Mouse (Mus musculus) limb, embryonic 15.5 days (tissue): Measurements from ENCODE around the gene Hoxa10. TPM values are rescaled to one million over a fixed set of nuclear protein-coding genes. Genes with fewer than 3 reads are reported as not detected.

ENCODE experiments used
- ATAC-seq: fragments of 200-750 bp; cut with Nextera tagmentation; 2 replicates; pipeline ENCODE4 v1.8.0; 2017; ENCODE audit warnings: low read depth, moderate TSS enrichment; ENCODE audit not compliant: insufficient number of reproducible peaks, low FRiP score, low TSS enrichment
- H3K27ac ChIP-seq: fragments of 300-500 bp; sonication (generic); 2 replicates; pipeline ENCODE4 v1.5.1; 2015; ENCODE audit warnings: moderate library complexity, mild to moderate bottlenecking, inconsistent platforms
- H3K27me3 ChIP-seq: fragments of 300-500 bp; sonication (generic); 2 replicates; pipeline ENCODE4 v1.6.1; 2015; ENCODE audit warnings: inconsistent platforms
- H3K36me3 ChIP-seq: fragments of 300-500 bp; sonication (generic); 2 replicates; pipeline ENCODE4 v1.6.1; 2015; ENCODE audit warnings: inconsistent platforms
- H3K4me1 ChIP-seq: fragments of 300-500 bp; sonication (generic); 2 replicates; pipeline ENCODE4 v1.6.1; 2015; ENCODE audit warnings: inconsistent platforms
- H3K4me2 ChIP-seq: fragments of 300-500 bp; sonication (generic); 2 replicates; pipeline ENCODE4 v1.6.1; 2015; ENCODE audit warnings: mild to moderate bottlenecking, inconsistent platforms
- H3K4me3 ChIP-seq: fragments of 300-500 bp; sonication (generic); 2 replicates; pipeline ENCODE4 v1.5.1; 2015; ENCODE audit warnings: mild to moderate bottlenecking, inconsistent platforms
- H3K9ac ChIP-seq: fragments of 300-500 bp; sonication (generic); 2 replicates; pipeline ENCODE4 v1.6.1; 2015; ENCODE audit warnings: inconsistent platforms
- H3K9me3 ChIP-seq: fragments of 300-500 bp; sonication (generic); 2 replicates; pipeline ENCODE4 v1.6.1; 2016; ENCODE audit warnings: inconsistent platforms
- WGBS: fragments of 180-500 bp; shearing (Covaris S2); methylation state at CpG from one replicate; pipeline ENCODE4 v1.1.7; 2015; 5-methylcytosine and 5-hydroxymethylcytosine counted together
- polyA plus RNA-seq: library from polyadenylated mRNA; unstranded; fragments of >200 nt; fragmentation: Nextera tagmentation; extraction: Ambion mirVana; gene quantifications from 2 replicates; pipeline ENCODE4 v1.2.1, GENCODE M21; 2015

Hoxa10 gene
- polyA plus RNA-seq, 1 experiment from 2014 or later: 108 TPM

DNA sequence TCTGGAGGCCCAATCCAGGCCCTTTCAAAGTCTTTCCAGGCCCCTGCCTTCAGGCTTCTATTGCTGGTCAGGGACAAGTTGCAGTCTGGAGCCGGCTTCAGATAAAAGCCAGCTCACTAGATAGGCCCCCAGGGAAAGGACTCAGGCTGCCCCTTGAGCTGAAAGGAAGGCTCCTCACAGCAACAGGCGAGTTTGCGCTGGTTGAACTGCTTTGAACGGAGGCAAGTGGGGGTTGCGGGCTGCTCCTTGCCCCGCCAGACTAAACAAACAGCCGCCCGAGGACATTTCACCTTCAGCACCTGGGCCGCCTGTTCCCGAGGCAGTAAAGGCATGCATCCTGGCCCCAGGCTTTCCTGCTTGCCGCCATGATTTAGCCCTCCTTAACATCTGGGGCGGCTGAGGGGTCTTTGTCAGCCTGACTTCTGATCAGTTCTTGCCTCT lies 3.0 kb upstream of the Hoxa10 start:
- H3K27ac ChIP-seq: peak overlapping the region; percentile 96

DNA sequence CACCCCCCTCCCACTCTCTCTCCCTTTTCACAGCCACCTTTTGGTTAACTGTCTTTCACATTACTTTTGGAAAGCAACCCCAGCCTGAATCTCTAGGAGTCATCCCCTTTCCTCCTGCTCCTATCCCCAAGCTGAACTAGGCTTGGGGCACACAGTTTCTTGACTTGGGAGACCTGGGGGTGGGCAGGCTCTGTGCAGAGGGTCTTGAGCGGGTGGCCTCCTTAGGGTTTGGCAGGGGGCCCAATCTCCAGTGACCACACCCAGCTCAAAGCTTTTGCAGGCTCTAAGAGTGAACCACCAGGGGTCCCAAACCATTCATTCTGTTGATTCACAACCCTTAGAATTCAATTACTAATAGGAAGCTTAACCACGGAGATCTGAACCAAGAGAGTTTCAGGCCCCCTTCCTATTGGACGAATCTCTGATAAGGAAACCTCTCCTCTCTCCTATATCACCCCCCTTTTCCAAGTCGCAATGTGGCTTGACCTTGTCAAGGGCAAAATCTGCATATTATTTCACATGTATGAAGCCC lies 2.2 kb upstream of the Hoxa10 start:
- no peak overlapping the region for H3K9ac ChIP-seq
- WGBS: 23% methylated on average over 4 of the region's 4 CpGs
- H3K4me3 ChIP-seq: peak overlapping the region; percentile 64
- no peaks in the 10 kb centered on the region for H3K36me3 ChIP-seq
- no peak for ATAC-seq
- H3K9me3 ChIP-seq: no peaks in the 10 kb centered on the region
- H3K4me2 ChIP-seq: peak overlapping the region; percentile 60
- peaks cover 17% of the 10 kb centered on the region; the same call in 1 of the 2 replicates for H3K27me3 ChIP-seq
- H3K27ac ChIP-seq: peak overlapping the region; percentile 96
- H3K4me1 ChIP-seq: peaks cover 32% of the 10 kb centered on the region

More for the DNA sequence above, 3.0 kb upstream of the Hoxa10 start:
- Histone ChIP-seq H3K4me3 (peak overlapping the region; percentile 64), H3K27me3 (peaks cover 23% of the 10 kb centered on the region; the same call in 1 of the 2 replicates), H3K9me3 (no peaks in the 10 kb centered on the region), H3K36me3 (no peaks in the 10 kb centered on the region), H3K9ac (peak overlapping the region; percentile 89), H3K4me1 (peaks cover 32% of the 10 kb centered on the region), H3K4me2 (peak overlapping the region; percentile 60)
- ATAC-seq: no peak
- WGBS: 6% methylated on average over 12 of the region's 12 CpGs

DNA sequence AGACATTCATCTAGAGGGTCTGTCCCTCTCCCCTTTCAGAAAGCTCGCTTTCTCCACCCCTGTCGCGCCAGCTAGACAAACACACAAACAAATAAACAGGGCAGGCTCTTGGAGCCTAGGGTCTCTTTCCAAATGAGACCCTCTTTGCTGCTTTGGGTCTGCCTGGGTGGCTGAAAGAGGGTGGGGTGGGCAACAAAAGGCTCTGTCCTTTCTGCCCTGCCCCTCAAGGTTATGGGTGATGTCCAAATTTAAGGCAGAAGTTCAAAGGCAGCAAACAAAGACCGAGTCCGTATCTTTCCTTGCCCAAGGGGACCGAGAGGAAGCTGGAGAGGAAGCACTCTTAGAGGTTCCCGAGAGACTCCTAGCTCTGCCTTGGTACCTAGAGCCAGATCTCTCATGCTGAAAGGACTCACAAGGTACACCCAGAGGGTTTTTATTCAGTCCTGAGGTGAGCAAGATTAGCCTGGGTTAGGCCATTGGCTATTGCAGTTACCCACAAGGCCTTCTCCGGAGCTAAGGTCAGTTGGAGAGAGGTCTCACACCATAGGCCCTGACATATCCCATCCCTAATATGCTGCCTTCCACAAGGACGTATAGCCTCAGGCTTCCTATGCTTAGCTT lies 457 bp upstream of the Hoxa10 start:
- peak overlapping the region; percentile 50 for H3K4me2 ChIP-seq
- H3K9me3 ChIP-seq: no peaks in the 10 kb centered on the region
- H3K36me3 ChIP-seq: no peaks in the 10 kb centered on the region
- H3K9ac ChIP-seq: peak overlapping the region; percentile 85; the same call in 1 of the 2 replicates
- H3K4me1 ChIP-seq: peaks cover 45% of the 10 kb centered on the region
- peak overlapping the region; percentile 59 for H3K4me3 ChIP-seq
- peak overlapping the region; percentile 97 for H3K27ac ChIP-seq
- no peak for ATAC-seq
- peaks cover 17% of the 10 kb centered on the region; the same call in 1 of the 2 replicates for H3K27me3 ChIP-seq
- WGBS: 23% methylated on average over 9 of the region's 9 CpGs

DNA sequence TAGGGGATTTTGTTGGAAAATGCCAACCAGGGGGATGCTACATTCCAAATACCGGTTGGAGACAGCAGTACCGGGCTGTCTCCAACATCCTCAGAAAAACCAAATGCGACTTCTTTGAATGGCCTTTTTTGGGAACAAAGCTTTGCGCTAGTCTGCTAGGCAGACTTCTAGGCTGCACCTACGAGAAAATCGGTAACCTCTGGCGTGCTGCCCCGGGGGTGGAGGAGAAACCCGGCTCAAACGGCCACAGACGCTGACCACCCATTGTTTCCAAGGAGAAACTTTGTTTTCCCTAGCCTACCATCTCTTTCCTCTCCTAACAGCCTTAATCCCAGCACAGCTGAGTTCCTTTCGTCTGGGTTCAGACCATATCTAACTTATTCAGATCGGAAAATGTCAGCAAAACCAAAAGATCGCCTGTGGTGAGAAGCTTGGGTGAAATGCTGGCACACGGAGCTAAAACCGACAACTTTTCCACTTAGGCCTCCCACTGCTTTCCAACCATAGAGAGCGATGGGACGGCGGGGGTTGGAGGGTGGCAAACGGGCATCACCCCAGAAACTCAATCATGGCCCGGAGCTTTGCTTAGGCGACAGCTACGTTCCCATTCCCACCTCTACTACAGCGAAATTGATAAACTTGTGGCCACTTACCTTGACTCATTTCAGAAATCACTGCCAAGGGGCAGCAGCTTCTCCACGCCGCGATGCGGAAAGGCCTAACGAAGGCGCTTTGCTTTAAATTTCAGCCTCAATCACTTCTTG lies 847 bp downstream of the Hoxa10 start:
- peak overlapping the region; percentile 97 for H3K27ac ChIP-seq
- no peaks in the 10 kb centered on the region for H3K9me3 ChIP-seq
- H3K4me2 ChIP-seq: peak overlapping the region; percentile 50
- peak overlapping the region; percentile 59 for H3K4me3 ChIP-seq
- peak overlapping the region; percentile 85 for H3K9ac ChIP-seq
- no peaks in the 10 kb centered on the region for H3K36me3 ChIP-seq
- no peak for ATAC-seq
- H3K27me3 ChIP-seq: peaks cover 17% of the 10 kb centered on the region; the same call in 1 of the 2 replicates
- peaks cover 58% of the 10 kb centered on the region for H3K4me1 ChIP-seq
- 1% methylated on average over 30 of the region's 30 CpGs for WGBS

DNA sequence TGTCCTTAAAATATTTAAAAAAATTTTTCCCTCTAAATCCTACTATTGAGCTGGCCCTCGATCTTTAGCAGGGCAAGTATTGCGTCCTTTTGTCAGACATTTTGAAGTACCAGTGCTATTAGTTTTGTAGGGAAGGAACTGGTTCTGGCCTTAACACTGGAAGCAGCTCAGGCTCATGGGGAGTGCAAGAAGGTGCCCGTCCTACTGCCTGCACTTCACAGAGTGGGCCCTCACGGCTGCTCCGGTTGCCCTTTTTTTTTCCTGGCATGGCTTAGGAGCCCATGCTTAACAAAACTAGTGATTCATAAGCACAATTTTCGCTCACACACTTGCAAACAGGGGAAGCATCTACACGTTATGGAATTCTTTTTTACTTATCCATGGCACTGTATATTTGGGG lies 1.7 kb downstream of the Hoxa10 start:
- ATAC-seq: no peak
- Histone ChIP-seq H3K9ac (peak overlapping the region; percentile 37; the same call in 1 of the 2 replicates), H3K27me3 (peaks cover 17% of the 10 kb centered on the region; the same call in 1 of the 2 replicates), H3K4me1 (peaks cover 59% of the 10 kb centered on the region), H3K27ac (peak overlapping the region; percentile 62), H3K4me2 (peak overlapping the region; percentile 67), H3K4me3 (peak overlapping the region; percentile 59), H3K9me3 (no peaks in the 10 kb centered on the region), H3K36me3 (no peaks in the 10 kb centered on the region)
- 7% methylated on average over 7 of the region's 7 CpGs for WGBS

DNA sequence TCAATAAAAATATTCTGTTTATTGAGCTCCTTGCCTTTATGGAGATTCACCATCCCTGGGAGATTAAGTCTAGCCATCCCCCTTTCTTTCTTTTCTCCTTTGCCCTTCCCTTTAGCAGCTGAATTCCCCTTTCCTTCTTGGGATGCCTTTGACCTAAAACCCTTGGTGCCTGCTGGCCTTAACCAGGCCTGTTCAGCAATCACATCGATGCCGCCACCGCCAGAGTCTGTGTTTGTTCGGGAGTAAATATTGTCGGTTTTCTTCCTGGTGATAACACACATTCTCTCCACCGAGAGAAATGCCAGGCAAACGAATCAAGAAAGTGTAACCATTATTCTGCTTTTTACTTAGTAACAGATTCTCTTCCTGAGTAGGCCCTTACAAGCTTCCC lies 2.5 kb downstream of the Hoxa10 start:
- WGBS: 6% methylated on average over 7 of the region's 7 CpGs
- H3K4me3 ChIP-seq: peak overlapping the region; percentile 59
- H3K27ac ChIP-seq: peak overlapping the region; percentile 96
- peaks cover 17% of the 10 kb centered on the region; the same call in 1 of the 2 replicates for H3K27me3 ChIP-seq
- no peaks in the 10 kb centered on the region for H3K36me3 ChIP-seq
- peaks cover 52% of the 10 kb centered on the region for H3K4me1 ChIP-seq
- H3K9me3 ChIP-seq: no peaks in the 10 kb centered on the region
- peak overlapping the region; percentile 42; the same call in 1 of the 2 replicates for H3K9ac ChIP-seq
- H3K4me2 ChIP-seq: peak overlapping the region; percentile 67
- ATAC-seq: no peak

DNA sequence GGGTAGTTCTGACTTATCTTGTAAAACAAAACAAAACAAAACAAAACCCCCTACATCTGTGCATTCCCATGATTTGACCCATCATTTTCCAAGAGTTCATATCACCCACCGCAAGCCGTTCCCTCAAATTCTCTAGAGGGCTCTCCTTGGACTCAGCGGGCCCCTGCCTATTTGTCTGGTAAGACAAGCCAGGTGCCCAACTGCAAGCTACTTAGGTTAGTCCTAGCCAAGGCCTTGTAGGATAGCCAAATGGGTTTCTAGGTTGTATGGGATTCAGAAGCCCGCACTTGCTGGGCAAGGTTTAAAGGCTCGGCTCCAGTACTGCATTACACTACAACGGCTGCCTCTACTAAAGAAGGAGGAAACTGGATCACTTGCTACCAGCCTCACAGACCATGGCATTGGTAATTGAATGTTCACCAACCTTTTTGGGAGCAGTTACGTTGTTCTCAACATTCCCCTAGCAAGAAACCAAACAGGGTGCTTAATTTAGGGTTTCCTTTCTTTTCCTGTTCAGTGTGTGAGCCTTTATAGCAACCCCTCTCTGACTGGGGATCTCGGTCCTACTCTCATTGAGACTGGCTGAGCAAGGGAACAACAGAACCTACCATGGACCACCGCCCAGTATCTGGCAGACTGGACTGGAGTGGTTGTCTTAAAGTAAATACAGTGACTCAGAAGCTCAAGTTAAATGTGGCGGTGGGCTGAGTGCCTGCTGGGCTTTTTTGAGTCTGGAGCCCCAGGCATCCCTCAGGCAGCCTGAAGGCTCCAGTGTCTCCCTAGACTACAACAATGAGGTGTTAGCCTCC lies 3.1 kb downstream of the Hoxa10 start:
- H3K4me2 ChIP-seq: peak overlapping the region; percentile 67

DNA sequence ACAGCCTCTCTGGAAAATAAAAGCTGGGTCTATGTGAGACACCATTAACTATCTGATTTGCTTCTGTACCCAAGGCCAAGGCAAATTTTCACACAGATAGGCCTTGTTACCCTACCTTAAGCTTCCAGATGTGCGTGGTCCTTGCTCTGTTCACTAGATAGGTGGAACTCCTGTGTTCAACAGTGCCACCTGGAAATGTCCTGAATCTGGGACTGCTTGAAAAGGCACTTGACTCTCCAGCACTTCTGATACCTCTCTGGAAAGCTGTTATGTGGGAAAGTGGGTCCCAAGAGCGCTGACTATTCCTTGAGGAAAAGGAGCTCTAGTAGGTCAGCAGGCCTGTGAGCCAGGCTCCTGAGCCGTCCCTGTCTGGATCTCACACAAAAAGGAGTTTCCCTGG lies 3.8 kb downstream of the Hoxa10 start:
- WGBS: 27% methylated on average over 3 of the region's 3 CpGs
- no peaks in the 10 kb centered on the region for H3K9me3 ChIP-seq
- peak overlapping the region; percentile 96 for H3K27ac ChIP-seq
- peak overlapping the region; percentile 67 for H3K4me2 ChIP-seq
- H3K4me1 ChIP-seq: peaks cover 41% of the 10 kb centered on the region
- H3K27me3 ChIP-seq: peaks cover 11% of the 10 kb centered on the region; the same call in 1 of the 2 replicates
- H3K4me3 ChIP-seq: peak overlapping the region; percentile 59
- H3K36me3 ChIP-seq: no peaks in the 10 kb centered on the region
- ATAC-seq: no peak
- H3K9ac ChIP-seq: peak overlapping the region; percentile 20; the same call in 1 of the 2 replicates

More for the DNA sequence above, 3.1 kb downstream of the Hoxa10 start:
- 12% methylated on average over 10 of the region's 10 CpGs for WGBS
- Histone ChIP-seq H3K9me3 (no peaks in the 10 kb centered on the region), H3K4me3 (peak overlapping the region; percentile 59), H3K27ac (peak overlapping the region; percentile 96), H3K27me3 (peaks cover 14% of the 10 kb centered on the region; the same call in 1 of the 2 replicates), H3K4me1 (peaks cover 46% of the 10 kb centered on the region), H3K9ac (peak overlapping the region; percentile 42; the same call in 1 of the 2 replicates), H3K36me3 (no peaks in the 10 kb centered on the region)
- ATAC-seq: no peak

DNA sequence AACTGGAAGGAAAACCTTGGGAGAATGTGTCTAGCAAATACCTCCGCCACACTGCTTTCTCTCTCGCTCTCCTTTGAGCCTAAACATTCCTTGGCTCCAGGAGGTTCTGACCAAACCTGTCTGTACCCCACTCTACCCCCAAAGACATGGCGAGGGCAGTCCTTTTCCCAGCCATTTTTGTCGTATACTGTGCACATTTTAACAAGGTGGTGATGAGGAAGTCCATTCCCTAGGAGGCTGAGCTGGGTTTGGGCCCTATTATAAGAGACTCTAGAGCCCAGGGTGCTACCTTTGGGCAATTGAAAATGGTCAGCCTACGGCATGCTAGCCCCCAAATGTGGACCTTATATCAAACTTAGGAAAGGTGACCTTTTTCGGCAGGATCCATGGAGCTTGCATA lies 4.8 kb downstream of the Hoxa10 start:
- peak overlapping the region; percentile 59 for H3K4me3 ChIP-seq
- H3K4me1 ChIP-seq: peaks cover 32% of the 10 kb centered on the region
- H3K27ac ChIP-seq: peak overlapping the region; percentile 96
- 35% methylated on average over 6 of the region's 6 CpGs for WGBS
- peak overlapping the region; percentile 67 for H3K4me2 ChIP-seq
- no peaks in the 10 kb centered on the region for H3K9me3 ChIP-seq
- no peaks in the 10 kb centered on the region for H3K36me3 ChIP-seq
- H3K9ac ChIP-seq: peak overlapping the region; percentile 85; the same call in 1 of the 2 replicates
- ATAC-seq: no peak
- H3K27me3 ChIP-seq: peaks cover 4% of the 10 kb centered on the region; the same call in 1 of the 2 replicates

DNA sequence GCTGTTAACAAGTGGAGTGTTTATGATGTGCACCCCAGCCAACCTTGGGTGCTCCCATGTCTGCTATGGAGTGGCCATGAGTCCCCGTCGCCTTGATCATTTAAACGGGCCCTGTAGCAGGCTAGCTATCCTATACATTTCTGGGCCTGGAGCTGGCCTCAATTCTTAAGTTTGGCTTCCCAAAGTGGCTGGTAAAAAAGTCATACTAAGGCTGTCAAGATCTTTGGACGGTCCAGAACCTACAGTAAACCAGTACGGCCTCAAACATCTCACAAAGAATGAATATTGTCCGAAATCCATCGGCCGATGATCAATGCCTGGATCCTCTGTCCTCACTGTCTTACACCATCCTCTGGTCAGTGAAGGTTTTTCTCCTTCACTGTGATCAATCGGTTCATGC lies 5.4 kb downstream of the Hoxa10 start:
- Histone ChIP-seq H3K27ac (peak overlapping the region; percentile 96), H3K27me3 (peaks cover 3% of the 10 kb centered on the region; the same call in 1 of the 2 replicates), H3K4me1 (peaks cover 27% of the 10 kb centered on the region), H3K4me3 (peak overlapping the region; percentile 59), H3K36me3 (no peaks in the 10 kb centered on the region), H3K4me2 (peak overlapping the region; percentile 67), H3K9me3 (no peaks in the 10 kb centered on the region), H3K9ac (peak overlapping the region; percentile 85; the same call in 1 of the 2 replicates)
- no peak for ATAC-seq
- 23% methylated on average over 9 of the region's 9 CpGs for WGBS
